Mouse (Mus musculus) layer of hippocampus, adult 8-10 months (tissue): ENCODE data around the gene Raver2. TPM values are rescaled to one million over a fixed set of nuclear protein-coding genes. Genes with fewer than 3 reads are reported as not detected.
"Not testable (repeated sequence)": the region's sequence is repeated elsewhere in the genome, so short reads cannot be mapped to it uniquely, and the experiment has no call there.

Source experiments
- DNase-seq, 2 experiments: peaks; one replicate each; pipeline ENCODE4 v3.0.0; 2022; ENCODE audit warnings: low spot score in 2 of 2
- total RNA-seq, 4 experiments: library from RNA; stranded (reverse); gene quantifications; 2 replicates each; pipeline ENCODE4 v1.2.4; 2022

Raver2 gene
- total RNA-seq, result 10 to 100 TPM; 40.1 to 55.1 (median 48.6) TPM

DNA sequence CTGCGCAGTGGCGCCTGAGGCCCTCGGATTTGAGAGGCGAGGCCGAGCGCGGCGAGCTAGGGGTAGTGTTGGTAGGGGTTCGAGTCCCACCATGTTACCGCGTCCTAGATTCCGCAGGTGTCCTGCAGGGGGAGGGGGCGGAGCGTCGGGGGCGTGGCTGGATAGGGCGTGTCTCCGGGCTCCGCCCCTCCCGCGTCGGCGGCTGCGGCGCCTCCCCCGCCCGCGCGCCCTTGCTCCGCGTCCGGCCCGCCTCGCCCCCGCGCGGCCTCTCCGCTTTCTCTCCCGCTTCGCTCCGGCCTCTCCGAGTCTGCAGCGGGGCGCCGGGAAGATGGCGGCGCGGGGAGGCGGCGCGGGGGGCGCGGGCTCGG is at the start of gene Raver2:
Gene Raver2, plus strand, starts transcription at position 198 of the 368 bp plus-strand sequence.
- DNase-seq, result peak; percentile 35 to 48

DNA sequence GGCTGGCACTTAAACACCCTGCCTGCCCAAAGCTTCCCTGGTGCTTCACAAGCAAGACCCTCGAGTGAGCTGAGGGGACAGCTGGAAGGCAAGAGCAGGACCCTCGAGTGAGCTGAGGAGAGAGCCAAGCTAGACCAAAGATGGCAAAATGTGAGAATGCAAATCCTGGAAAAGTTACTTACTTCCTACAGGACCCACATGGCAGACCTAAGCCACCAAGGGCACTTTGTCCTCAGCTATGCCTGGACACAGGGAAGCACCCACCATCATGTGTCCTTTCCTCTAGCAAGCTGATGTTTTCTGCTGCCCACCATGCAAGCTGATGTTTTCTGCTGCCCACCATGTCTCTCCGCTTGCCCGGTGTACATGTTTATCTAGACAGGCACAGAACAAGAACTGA is 48.2 kb upstream of the Raver2 start, which contains the start of gene Gm10577:
Gene Gm10577, minus strand, starts transcription at position 101 of the 400 bp plus-strand sequence.
- DNase-seq, result no peak

DNA sequence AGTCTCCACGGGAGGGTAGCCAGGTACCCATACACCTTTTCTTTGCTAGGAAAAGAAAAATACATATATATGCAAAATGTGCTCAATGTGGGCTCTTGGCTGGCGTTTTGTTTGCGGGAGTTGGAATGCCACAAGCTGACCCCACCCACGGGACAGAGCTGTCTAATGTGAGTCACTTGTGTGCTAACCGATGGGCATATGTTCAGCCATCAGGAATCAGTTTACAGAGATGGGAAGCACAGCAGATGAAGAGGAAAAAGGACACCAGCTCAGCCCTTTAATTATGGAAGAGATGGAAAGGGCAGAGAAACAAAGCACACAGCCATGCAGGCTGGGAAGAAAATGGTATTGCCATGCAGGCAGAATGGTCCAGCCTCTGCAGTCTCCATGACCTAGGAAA is 42.2 kb upstream of the Raver2 start:
- DNase-seq, result peak; percentile 73 to 74

DNA sequence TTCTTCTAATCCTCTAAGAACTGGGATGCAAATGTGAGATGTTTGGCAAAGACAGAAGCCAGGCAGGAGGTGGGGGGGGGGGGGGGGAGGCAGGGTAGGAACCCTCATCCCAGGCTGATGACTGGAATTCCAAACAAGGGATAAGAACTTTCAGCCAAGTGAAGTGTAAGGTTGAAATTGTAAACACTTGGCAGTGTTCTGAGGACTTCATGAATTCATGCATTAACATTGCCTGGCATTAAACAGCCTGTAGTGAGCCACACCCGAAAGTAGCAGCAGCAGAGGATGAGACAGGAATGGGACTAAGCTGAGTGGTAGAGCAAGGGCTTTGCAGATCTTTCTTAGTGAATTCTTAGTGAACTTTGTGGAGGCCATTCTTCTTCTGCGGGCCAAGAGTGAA is 41.8 kb upstream of the Raver2 start:
- no peak for DNase-seq

DNA sequence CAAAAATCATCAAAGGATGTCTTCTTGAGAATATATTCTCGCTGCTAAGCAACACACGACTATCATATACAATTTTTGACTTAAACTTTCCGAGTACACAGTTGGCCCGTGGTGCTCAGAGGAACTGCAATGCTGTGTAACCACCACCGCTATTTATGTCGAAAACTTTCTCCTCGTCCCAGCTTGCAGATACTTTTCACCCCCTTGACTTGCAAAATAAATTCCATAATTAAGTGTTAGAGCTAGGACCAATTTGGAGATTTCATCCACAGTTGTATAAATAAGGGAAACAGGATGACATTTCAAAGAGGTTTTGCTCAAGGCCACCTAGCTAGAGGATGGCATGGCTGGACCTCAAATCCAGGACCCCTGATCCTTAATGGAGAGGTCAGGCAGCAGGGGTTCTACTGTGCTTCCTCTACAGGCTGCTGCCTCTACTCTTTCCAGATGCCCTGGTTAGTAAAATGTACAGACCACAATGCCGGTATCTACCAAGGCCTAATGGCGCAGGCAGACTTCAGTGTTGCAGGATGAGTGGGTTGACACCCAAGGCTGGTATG is 40.9 kb upstream of the Raver2 start:
- no peak for DNase-seq

DNA sequence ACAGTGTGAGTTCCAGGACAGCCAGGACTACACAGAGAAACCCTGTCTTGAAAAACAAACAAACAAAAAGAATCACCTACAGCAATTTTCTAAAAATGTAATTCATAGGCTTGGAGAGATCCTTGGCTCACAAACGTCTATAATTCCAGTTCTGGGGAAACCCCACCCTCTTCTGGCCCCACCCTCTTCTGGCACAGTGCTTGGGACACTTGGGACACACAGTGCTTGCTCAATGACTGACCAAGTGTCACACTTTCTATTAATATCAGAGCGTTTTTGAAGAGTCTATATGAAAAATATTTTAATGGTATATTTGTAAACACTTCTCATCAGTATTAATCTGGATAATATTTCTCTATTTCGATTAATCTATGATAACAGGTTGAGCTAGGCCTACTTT is 35.7 kb upstream of the Raver2 start:
- no peak for DNase-seq

DNA sequence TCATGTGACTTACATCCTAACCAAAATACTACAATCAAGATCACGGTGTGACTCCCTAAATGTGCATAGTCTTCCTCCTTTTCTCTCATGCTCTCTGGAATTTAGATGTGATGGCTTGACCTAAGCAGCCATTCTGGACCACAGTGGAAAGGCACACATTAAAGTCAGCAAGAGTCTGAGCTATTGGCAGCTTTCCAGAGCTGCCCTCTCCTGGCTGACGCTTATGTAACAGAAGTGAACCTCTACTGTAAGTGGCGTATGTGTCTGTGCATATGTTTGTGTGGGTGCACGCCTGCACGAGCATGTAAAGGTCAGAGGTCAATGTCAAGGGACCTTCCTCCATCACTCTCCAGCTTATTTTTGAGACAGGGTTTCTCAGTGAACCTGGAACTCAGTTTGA is 33.7 kb upstream of the Raver2 start:
- DNase-seq, result no peak

DNA sequence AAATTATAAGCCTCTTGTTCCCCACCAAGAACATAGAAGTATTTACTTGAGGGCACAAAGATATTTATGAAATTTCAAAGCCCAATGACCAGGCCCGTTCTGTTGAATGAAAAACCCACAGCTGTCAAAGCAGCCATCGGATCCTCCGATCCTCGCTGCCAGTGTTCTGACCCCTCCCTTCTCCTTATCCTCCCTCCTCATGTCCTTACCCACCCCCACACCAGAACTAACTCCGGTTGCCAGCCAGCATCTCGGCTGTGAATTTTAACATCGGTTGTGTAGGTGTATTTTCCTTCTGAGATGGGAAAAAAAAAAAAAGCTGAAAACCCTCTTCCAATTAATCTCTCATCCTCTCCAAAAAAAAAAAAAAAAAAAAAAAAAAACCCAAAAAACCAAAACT is 31.6 kb upstream of the Raver2 start:
- DNase-seq, result peak; percentile 52 to 56

DNA sequence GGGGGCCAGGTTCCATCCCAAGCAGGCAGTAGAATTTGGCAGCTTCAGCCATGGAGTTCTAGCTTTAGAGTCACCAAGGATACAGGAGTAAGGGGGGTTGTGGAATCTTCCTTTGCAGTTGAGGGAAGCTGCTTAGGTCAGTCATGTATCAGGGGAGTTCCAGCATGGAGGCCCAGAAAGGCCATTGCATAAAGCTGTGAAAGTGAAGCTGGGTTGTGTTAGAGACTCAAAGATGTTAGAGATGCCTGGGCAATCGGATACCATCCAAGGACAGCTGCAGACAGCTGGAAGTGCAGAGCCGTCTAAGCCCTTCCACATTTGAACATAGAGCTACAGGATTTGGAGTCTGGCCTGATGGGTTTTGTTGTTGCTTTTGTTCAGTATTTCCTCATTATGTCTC is 25.1 kb upstream of the Raver2 start:
- no peak for DNase-seq

DNA sequence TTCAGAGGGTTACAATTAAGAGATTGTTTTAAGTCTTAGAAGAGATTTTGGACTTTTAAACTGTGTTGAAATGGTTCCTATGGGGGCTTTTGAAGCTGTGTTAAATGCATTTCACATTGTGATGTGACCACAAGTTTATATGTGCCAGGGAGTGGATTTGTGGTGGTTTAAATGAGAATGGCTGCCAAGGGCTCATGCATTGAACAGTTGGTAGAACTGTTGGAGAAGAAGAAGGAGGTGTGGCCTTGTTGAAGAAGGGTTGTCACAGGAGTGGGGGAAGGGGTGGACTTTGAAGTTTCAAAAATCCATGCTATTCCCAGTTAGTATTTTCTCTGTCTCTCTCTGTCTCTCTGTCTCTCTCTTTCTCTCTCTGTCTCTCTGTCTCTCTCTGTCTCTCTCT is 24.6 kb upstream of the Raver2 start:
- no peak for DNase-seq

DNA sequence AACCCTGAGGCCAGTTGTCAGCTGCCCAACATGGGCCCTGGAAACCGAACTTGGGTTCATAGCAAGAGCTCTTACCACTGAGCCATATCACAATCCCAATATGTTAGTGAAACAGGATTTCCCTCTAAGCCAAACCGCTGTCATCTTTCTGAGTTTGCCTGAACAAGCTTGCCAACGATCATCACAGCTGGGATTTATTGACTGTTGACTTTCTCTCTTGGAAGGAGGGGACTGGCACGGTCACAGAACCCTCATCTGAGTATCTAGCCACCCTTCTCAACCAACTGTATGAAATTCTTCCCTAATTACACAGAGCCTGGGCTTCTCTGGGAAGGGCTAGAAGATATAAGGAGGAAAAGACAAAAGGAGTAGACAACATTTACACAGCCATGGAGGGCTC is 22.2 kb upstream of the Raver2 start:
- no peak for DNase-seq

DNA sequence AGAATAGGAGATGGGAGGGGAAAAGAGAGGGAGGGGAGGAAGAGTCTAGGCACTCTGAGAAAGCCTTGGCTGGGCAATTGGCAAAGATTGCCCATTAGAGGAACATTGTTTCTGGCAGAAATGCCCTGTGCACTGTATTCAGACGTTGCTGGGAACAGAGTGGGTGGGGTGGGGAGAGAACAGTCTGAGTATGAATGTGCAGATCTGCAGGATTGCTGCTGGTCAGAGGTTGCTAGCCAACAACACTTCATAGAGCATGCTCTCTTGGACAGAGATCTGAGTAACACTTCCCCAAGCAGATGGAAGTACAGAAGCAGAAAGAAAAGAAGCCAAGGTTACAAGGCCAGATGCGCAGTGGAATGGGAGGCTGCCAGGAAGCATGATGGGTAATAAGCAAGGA is 6.6 kb upstream of the Raver2 start:
- DNase-seq, result no peak

DNA sequence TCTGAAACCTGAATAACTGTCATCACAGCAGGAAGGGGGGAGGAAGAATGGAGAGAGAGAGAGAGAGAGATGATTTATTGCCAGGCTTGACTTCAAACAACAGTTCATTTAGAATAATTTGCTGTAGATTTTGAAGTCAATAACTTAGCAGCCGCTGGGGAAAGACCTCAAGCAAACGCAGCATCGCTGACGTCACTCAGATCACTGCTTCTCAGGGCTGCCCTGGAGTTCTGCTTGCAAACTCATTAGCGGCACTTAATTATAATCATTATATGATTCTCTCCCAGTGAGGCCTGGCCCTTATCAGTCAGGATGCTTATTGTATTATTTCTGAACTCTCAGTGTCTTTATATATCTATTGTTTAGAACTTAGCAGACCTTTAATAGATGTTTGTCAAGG is 2.4 kb upstream of the Raver2 start:
- DNase-seq, result no peak

DNA sequence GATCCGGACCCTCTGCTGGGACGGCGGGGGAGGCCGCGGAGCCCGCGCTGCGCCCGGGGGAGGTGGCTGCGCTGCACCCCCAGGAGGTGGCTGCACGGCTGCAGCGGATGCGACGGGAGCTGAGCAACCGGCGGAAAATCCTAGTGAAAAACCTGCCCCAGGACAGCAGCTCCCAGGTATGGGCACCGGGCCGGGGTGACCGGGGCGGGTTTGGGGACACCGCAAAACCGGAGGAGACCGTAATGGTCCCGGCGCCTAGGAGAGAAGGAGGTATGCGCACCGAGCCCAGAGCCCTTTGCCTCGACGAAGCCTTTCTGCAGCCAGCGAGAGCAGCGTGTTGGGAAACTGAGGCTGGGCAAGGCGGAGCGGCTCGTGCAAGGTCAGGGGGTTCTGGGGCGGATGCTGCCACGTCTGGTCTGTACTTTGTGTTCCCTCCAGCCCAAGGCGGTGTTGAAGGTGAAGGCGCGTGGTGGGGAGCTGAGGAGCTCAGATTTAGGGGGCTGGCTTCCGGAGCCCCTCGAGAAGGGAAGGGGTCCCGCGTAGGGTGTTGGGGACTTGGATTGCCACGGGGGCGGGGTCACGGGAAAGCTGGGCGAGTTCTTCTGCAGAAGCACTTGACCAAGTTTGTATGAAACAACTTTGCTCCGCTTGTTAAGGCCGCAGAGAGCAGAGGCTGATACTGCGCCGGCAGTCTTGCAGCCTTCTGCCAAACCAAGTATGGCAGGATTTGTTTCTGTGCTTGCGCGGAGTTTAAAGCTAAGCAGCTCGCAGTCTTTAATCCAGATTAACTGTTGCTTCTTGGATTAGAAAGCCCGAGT is 580 bp downstream of the Raver2 start:
- peak in 1 of 2 experiments; percentile 15 for DNase-seq

DNA sequence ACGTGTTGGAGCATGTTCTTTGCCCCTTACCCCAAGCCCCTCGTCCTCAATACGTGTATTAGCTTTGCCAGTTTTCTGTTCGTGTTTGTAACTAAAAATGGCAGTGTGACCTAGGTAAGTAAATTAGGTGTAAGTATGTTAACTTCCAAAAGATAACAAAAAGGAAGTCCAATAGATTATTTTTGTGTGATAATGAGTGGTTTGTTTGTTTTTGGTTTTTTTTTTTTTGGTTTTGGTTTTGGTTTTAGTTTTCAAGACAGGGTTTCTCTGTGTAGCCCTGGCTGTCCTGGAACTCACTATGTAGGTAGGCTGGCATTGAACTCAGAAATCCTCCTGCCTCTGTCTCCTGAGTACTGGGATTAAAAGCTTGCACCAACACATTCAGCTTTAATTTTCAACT is 2.8 kb downstream of the Raver2 start:
- DNase-seq, result no peak

DNA sequence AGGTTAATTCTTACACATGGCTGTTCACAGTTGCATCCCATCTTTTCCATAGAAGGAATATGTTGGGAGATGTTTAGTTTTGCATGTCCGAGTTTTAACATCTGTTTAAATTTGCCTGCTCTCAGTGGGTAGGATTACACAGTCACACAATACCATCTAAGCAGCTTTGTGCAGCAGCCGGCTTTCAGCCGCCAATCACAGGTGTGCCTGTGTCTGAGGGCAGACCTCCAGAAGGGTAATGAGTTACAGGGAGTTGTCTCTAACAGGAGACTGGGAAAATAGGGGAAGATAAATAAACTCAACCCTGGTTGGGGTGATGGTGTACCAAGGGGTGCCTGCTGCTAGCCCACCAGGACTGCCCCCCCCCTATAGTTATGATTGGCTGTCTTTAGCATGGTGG is 7.6 kb downstream of the Raver2 start:
- DNase-seq, result no peak

DNA sequence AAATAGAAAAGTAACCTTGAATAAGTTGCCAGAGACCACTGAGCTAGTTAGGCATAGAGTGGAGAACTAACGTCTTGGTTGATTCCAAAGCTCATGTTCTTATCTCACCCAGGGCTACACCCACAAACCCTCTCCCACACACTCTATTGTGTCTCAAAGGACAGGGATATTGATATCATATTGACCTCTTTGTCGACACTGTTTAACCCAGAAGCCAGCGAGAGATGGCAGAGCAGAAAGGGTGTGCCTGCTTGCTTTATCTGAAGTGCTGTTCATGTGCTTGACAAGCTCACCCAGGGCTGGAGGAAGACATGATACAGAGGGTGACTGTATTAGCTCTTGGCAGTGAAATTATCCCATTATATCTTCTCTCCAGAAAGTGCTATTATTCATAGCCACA is 11.2 kb downstream of the Raver2 start:
- DNase-seq, result no peak

DNA sequence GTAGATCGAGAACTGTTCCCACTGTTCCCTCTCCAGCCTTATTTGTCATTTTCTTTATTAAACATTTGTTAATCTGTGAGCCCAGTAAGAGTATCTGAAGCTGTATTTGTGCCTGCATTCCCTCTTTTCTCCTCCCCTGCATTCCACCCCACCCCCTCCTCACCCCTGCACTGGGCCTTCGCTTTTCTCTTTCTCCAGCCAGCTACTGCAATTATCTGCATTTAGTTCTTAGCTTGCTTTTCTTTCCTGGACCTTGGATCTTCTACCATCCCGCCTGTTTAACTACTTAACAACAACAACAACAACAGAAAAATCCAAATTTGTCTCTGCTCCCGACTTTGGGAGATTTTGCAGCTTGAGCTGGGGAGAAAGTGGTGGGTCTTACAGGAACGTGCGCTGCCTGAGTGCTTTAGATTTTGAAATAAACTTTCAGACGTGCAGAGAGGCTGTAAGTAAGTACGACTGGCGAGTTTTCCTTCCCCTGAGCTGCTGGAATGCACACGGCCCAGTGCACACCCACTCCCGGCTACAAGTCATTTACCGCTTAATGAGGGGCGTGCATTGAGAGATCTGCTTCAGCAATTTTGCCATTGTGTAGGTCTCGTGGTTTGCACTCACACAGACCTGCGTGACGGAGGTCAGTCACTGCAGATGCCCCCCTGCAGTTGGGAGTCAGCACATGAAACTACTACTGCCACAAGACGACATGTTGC is 13.5 kb downstream of the Raver2 start:
- no peak for DNase-seq

DNA sequence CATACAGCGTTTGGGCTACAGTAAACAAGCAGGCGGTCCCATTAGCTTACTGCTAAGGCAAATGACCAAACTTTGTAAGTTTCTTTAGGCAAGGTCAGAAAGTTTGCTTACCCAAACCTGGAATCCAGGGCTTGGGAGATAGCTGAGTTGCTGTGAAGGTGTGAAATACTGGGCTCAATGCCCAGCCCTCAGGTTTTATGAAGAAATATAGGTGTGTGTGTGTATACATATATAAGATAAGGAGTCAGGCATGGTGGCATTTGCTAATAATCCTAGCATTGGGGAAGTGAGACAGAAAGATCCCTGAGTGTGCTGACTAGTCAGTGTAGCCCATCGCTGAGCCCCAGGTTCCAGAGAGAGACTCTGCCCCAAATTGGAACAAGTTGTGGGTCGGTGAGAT is 16.1 kb downstream of the Raver2 start:
- no peak for DNase-seq

DNA sequence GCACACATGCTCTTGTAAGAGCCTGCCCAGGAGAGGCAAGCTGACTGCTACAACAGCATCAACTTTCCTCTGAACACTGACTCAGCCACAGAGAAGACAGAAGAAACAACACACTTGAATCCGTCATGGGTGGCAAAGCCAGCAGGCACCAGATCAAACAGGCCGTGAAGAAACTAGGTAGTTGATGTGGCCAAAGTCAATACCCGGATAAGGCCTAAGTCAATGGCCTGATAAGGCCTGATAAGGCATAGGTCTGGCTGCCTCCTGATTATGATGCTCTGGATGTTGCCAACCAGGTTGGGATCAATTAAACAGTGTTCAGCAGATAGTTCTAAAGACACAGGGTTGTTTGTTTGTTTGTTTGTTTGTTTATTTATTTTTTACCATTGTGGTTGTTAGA is 17.3 kb downstream of the Raver2 start:
- no peak for DNase-seq

DNA sequence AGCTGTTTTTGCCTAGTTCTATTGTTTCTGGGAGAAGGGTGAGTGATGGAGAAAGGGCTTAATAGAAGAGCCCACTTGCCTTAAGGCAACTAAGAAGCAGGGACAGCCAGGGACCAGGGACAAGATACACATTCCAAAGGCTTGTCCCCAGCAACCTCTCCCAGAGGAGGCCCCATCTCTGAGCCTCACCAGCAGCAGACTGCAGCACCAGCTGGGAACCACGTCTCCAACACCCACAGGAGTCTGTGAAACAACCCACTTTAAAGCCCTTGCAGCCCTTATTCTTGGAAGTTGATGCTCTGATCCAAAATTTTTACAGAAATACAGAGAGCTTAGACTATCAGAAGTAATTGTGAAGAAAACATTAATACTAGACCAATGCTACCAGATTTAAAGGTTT is 18.9 kb downstream of the Raver2 start:
- DNase-seq, result peak; percentile 47 to 60

DNA sequence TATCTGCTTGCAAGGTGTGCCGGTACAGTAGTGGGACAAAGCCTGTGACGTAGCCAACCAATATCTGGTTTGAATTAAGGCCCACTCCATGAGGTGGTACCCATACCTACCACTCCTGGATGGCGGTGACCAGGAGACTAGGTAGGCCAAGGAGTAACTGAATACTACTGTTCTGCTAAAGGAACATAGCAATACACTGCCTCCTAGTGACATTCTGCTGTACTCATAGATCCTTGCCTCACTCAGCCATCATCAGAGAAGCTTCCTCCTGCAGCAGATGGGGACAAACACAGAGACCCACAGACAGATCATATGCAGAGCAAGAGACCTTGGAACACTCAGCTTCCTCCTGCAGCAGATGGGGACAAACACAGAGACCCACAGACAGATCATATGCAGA is 21.8 kb downstream of the Raver2 start:
- not testable (repeated sequence) for DNase-seq

DNA sequence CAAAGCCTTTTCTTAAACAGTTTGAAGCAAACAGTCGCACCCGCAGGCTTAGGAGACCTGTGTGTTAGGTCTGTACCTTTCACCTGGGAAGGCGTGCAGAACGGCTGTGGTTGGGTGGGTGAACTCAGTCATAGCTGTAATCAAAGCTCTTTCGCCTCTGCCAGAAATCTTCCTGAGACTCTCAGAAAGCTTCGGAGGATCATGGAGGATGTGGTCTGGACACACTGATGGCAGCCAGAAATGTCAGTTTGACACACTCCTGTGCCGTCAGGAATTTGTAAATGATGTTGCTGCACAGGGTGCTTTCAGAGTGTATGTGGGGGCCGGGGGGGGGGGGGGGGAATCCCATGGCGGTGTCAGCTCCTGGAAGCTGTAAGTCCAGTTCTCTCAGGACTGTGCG is 24.5 kb downstream of the Raver2 start:
- no peak for DNase-seq
